Mouse (Mus musculus) CH12.LX (cell line): ENCODE results near the gene Cd5. TPM values are rescaled to one million over a fixed set of nuclear protein-coding genes. Genes with fewer than 3 reads are reported as not detected.

ENCODE experiments used
- DNase-seq: peaks from one replicate; pipeline ENCODE4 v3.0.0-alpha.2; 2013; ENCODE audit errors: extremely low read depth
- H3K27ac ChIP-seq: 2 replicates; pipeline ENCODE4 v1.5.1; 2012; ENCODE audit warnings: low read depth, mild to moderate bottlenecking, control low read depth, moderate library complexity; ENCODE audit not compliant: insufficient read depth
- H3K27me3 ChIP-seq: replicated peaks from 2 replicates; pipeline ENCODE3; 2012; ENCODE audit warnings: inconsistent platforms
- H3K36me3 ChIP-seq, 2 experiments: replicated peaks in 1 of 2; 2 replicates each; pipeline versions ENCODE3 to v1.6.1; 2012; ENCODE audit warnings: inconsistent platforms in 1 of 2, low read length in 1 of 2, mild to moderate bottlenecking in 1 of 2, mixed read lengths in 1 of 2, moderate library complexity in 1 of 2; ENCODE audit not compliant: control insufficient read depth in 1 of 2, insufficient read depth in 1 of 2
- H3K4me1 ChIP-seq, 2 experiments: 2 replicates each; pipeline ENCODE4 v1.6.1; 2012; ENCODE audit warnings: inconsistent platforms in 1 of 2, moderate library complexity in 1 of 2; ENCODE audit not compliant: insufficient read depth in 2 of 2, control insufficient read depth in 1 of 2
- H3K4me2 ChIP-seq: 2 replicates; pipeline ENCODE4 v1.6.1; 2012; ENCODE audit warnings: low read depth, mild to moderate bottlenecking, control low read depth; ENCODE audit not compliant: poor library complexity, insufficient read depth, severe bottlenecking
- H3K4me3 ChIP-seq, 3 experiments: fragments of 150-350 bp in 1 of 3; sonication (generic) in 1 of 3; replicated peaks in 1 of 3; 2 replicates each; pipeline versions ENCODE3 to v1.5.1; 2011 to 2012; ENCODE audit warnings: low read depth in 2 of 3, low read length in 2 of 3, mild to moderate bottlenecking in 2 of 3, moderate library complexity in 2 of 3, control low read depth in 1 of 3, improper control_type of control experiment in 1 of 3, inconsistent platforms in 1 of 3, mixed read lengths in 1 of 3; ENCODE audit not compliant: poor library complexity in 1 of 3
- H3K79me2 ChIP-seq: replicated peaks from 2 replicates; pipeline ENCODE4 v1.6.1; 2012; ENCODE audit warnings: mild to moderate bottlenecking, moderate library complexity; ENCODE audit not compliant: control insufficient read depth, poor library complexity, insufficient read depth, severe bottlenecking; ENCODE audit errors: extremely low read depth
- H3K9ac ChIP-seq: 2 replicates; pipeline ENCODE4 v1.6.1; 2012; ENCODE audit warnings: low read depth, mild to moderate bottlenecking, control low read depth, moderate library complexity; ENCODE audit not compliant: insufficient read depth
- H3K9me3 ChIP-seq: replicated peaks from 2 replicates; pipeline ENCODE3; 2012; ENCODE audit warnings: low read length, inconsistent platforms, mixed read lengths
- BHLHE40 ChIP-seq: IDR thresholded peaks from 2 replicates; pipeline ENCODE4 v1.6.1; 2011; ENCODE audit warnings: mild to moderate bottlenecking, low read depth, low read length, improper control_type of control experiment
- CHD2 ChIP-seq: IDR thresholded peaks from 2 replicates; pipeline ENCODE4 v1.6.1; 2011; ENCODE audit warnings: low read length, improper control_type of control experiment
- CTCF ChIP-seq, 2 experiments: IDR thresholded peaks in 1 of 2; conservative IDR thresholded peaks in 1 of 2; 2 replicates each; pipeline ENCODE4 v1.5.1; 2011 to 2012; ENCODE audit warnings: low read depth in 2 of 2, low read length in 2 of 2, improper control_type of control experiment in 1 of 2, inconsistent platforms in 1 of 2, mild to moderate bottlenecking in 1 of 2, moderate library complexity in 1 of 2
- EP300 ChIP-seq: IDR thresholded peaks from 2 replicates; pipeline ENCODE4 v1.6.1; 2011; ENCODE audit warnings: low read length, improper control_type of control experiment
- GABPA ChIP-seq: IDR thresholded peaks from 2 replicates; pipeline ENCODE4 v1.6.1; 2012; ENCODE audit warnings: low read depth, low read length, improper control_type of control experiment, inconsistent platforms; ENCODE audit not compliant: insufficient replicate concordance
- HCFC1 ChIP-seq: IDR thresholded peaks from 2 replicates; pipeline ENCODE4 v1.6.1; 2012; ENCODE audit warnings: low read depth, mild to moderate bottlenecking, inconsistent platforms, low read length, improper control_type of control experiment
- JUND ChIP-seq: conservative IDR thresholded peaks from 2 replicates; pipeline ENCODE4 v1.6.1; 2011; ENCODE audit warnings: low read depth, low read length, improper control_type of control experiment
- KAT2A ChIP-seq: IDR thresholded peaks from 2 replicates; pipeline ENCODE4 v1.6.1; 2012; ENCODE audit warnings: low read length, improper control_type of control experiment, inconsistent platforms; ENCODE audit not compliant: insufficient replicate concordance
- MAFK ChIP-seq: IDR thresholded peaks from 2 replicates; pipeline ENCODE4 v1.6.1; 2011; ENCODE audit warnings: low read length, improper control_type of control experiment; ENCODE audit not compliant: insufficient replicate concordance
- MAZ ChIP-seq: IDR thresholded peaks from 2 replicates; pipeline ENCODE4 v1.6.1; 2012; ENCODE audit warnings: low read depth, mild to moderate bottlenecking, inconsistent platforms, low read length, improper control_type of control experiment, moderate library complexity
- MXI1 ChIP-seq: IDR thresholded peaks from 2 replicates; pipeline ENCODE4 v1.6.1; 2011; ENCODE audit warnings: mild to moderate bottlenecking, low read depth, low read length, improper control_type of control experiment
- MYC ChIP-seq: IDR thresholded peaks from 2 replicates; pipeline ENCODE4 v1.6.1; 2011; ENCODE audit warnings: low read depth, mild to moderate bottlenecking, improper control_type of control experiment, low read length
- NRF1 ChIP-seq: IDR thresholded peaks from 2 replicates; pipeline ENCODE4 v1.6.1; 2014; ENCODE audit warnings: low read depth, mild to moderate bottlenecking, inconsistent platforms, low read length, improper control_type of control experiment, moderate library complexity
- PAX5 ChIP-seq: IDR thresholded peaks from 2 replicates; pipeline ENCODE4 v1.6.1; 2012; ENCODE audit warnings: low read length, inconsistent platforms, mixed read lengths
- POLR2AphosphoS2 ChIP-seq: IDR thresholded peaks from 2 replicates; pipeline ENCODE4 v1.6.1; 2011; ENCODE audit warnings: low read depth, low read length, improper control_type of control experiment
- RCOR1 ChIP-seq: conservative IDR thresholded peaks from 2 replicates; pipeline ENCODE4 v1.6.1; 2012; ENCODE audit warnings: low read depth, mild to moderate bottlenecking, inconsistent platforms, low read length, improper control_type of control experiment
- UBTF ChIP-seq: IDR thresholded peaks from 2 replicates; pipeline ENCODE4 v1.6.1; 2012; ENCODE audit warnings: low read depth, mild to moderate bottlenecking, inconsistent platforms, low read length, improper control_type of control experiment, moderate library complexity
- USF2 ChIP-seq: conservative IDR thresholded peaks from 2 replicates; pipeline ENCODE4 v1.6.1; 2011; ENCODE audit warnings: low read depth, low read length, improper control_type of control experiment
- ZMIZ1 ChIP-seq: IDR thresholded peaks from 2 replicates; pipeline ENCODE4 v1.6.1; 2012; ENCODE audit warnings: low read depth, mild to moderate bottlenecking, inconsistent platforms, low read length, improper control_type of control experiment
- ZNF384 ChIP-seq: IDR thresholded peaks from 2 replicates; pipeline ENCODE4 v1.6.1; 2012; ENCODE audit warnings: low read depth, low read length, improper control_type of control experiment, inconsistent platforms
- dilution Hi-C: fragments of 300-500 bp; cut with MboI; formaldehyde crosslinking; loops from 2 replicates; pipeline ENCODE4 v1.14.3; 2020; ENCODE audit warnings: low sequenced_read_pairs; ENCODE audit not compliant: extremely low pct_unique_long_range_greater_than_20kb, extremely low pct_ligation_motif_present
- in situ Hi-C: fragments of 300-500 bp; cut with MboI; formaldehyde crosslinking; loops from 3 replicates; pipeline ENCODE4 v1.14.3; 2019; ENCODE audit warnings: low sequenced_read_pairs, low pct_ligation_motif_present, low pct_unique_long_range_greater_than_20kb, mixed read lengths
- polyA plus RNA-seq: library from polyadenylated mRNA; unstranded; fragments of >175 nt; gene quantifications from 2 replicates; pipeline ENCODE4 v1.2.1, GENCODE M21; 2012; ENCODE audit warnings: low read depth; ENCODE audit not compliant: insufficient read length
- total RNA-seq, 2 experiments: library from RNA; depleted of rRNA; stranded (reverse); fragments of 300-350 nt in 1 of 2; fragments of >200 nt in 1 of 2; gene quantifications; 2 replicates each; pipeline ENCODE4 v1.2.3; 2012 to 2014

Cd5 gene
- total and polyA plus RNA-seq, 3 experiments = 8.7 to 51.4 (median 17.7) TPM

DNA sequence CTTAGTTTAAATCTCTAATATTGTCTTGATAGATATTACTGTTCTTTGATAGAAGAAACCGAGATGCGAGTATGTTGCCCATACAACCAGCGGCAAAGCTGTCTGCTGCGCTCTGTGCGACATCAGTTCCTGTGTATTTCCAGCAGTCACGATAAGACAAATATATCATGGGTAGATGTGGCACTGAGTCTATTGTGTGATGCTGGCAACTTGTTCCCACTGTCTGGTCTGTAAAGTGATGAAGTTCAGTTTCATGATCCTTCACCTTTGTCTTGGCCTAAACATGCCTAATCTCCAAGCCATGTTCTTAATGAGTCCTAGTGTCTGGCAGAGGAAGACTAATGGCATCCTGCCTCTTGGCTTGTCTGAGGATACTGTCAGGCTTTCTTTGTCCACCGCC lies 6.1 kb downstream of the Cd5 start:
- Histone ChIP-seq H3K79me2 (no peaks in the 10 kb centered on the region), H3K4me1 (peaks cover 4 to 44% of the 10 kb centered on the region in 2 experiments), H3K4me2 (no peak overlapping the region), H3K27ac (no peak overlapping the region), H3K36me3 (peaks cover 0 to 87% of the 10 kb centered on the region in 2 experiments), H3K9me3 (no peaks in the 10 kb centered on the region)
- in situ Hi-C loops (no loop called here), dilution Hi-C loops (no loop called here)
- TF ChIP-seq GABPA (no peak), HCFC1 (no peak), MAZ (no peak), ZNF384 (no peak), USF2 (no peak), MYC (no peak), PAX5 (no peak), ZMIZ1 (no peak), KAT2A (no peak)
- TF ChIP-seq, all 38 proteins: peak for 0
- H3K4me3 ChIP-seq = no peak overlapping the region
- H3K9ac ChIP-seq = no peak overlapping the region
- H3K27me3 ChIP-seq = no peaks in the 10 kb centered on the region
- no peak for DNase-seq

GRCm38 (mm10) chr19:10731975-10732374 lies 6.8 kb downstream of the Cd5 start:
- TF ChIP-seq MAFK = no peak
- no peak for TF ChIP-seq CHD2
- no peak for TF ChIP-seq RCOR1
- in situ Hi-C loops = no loop called here
- no peak overlapping the region for H3K4me3 ChIP-seq
- H3K27ac ChIP-seq = no peak overlapping the region
- no peak overlapping the region for H3K9ac ChIP-seq
- DNase-seq = no peak
- H3K4me1 ChIP-seq = peaks cover 4 to 41% of the 10 kb centered on the region in 2 experiments
- dilution Hi-C loops = no loop called here
- H3K27me3 ChIP-seq = no peaks in the 10 kb centered on the region
- H3K4me2 ChIP-seq = no peak overlapping the region
- H3K9me3 ChIP-seq = no peaks in the 10 kb centered on the region
- H3K36me3 ChIP-seq = peaks cover 0 to 93% of the 10 kb centered on the region in 2 experiments
- H3K79me2 ChIP-seq = no peaks in the 10 kb centered on the region

DNA sequence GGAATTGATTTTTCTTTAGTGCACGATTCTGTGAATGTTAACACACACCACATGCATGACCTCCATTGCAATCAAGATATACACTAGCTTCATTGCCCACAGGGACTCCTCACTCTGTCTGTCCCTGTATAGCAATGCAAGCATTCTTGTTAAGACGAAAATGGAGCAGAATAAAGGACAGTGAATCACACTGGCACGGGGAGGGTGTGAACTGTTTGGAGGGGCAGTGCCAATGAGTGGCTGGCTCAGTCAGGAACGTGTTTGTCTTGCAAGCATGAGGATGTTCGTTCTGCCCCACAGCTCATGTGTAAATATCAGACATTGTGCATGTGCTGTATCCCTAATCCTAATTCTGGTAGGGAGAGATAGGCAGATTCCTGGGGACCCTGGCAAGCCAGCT lies 8.3 kb downstream of the Cd5 start:
- Histone ChIP-seq H3K9me3 (no peaks in the 10 kb centered on the region), H3K27ac (no peak overlapping the region), H3K4me3 (no peak overlapping the region), H3K79me2 (no peaks in the 10 kb centered on the region), H3K9ac (no peak overlapping the region), H3K4me1 (peaks cover 4 to 26% of the 10 kb centered on the region in 2 experiments), H3K36me3 (peaks cover 0 to 93% of the 10 kb centered on the region in 2 experiments), H3K27me3 (no peaks in the 10 kb centered on the region), H3K4me2 (no peak overlapping the region)
- DNase-seq = no peak
- dilution Hi-C loops (no loop called here), in situ Hi-C loops (no loop called here)
- TF ChIP-seq MXI1 (no peak), BHLHE40 (no peak), POLR2AphosphoS2 (no peak), JUND (no peak), UBTF (no peak), ZMIZ1 (no peak), CTCF (conservative IDR thresholded peaks at IDR 0.05 in 1 of 2, IDR thresholded peaks at IDR 0.05 in 1 of 2; ENCODE audit: low read depth in 2 of 2, low read length in 2 of 2) (no peak), MAFK (no peak), NRF1 (no peak), CHD2 (no peak), EP300 (no peak)
